Mouse (Mus musculus): ENCODE data around the gene Pbx1. TPM values are rescaled to one million over a fixed set of nuclear protein-coding genes. Genes with fewer than 3 reads are reported as not detected.

Pbx1 gene
- polyA plus RNA-seq, 1 experiment, result 9.1 TPM

GRCm38 (mm10) chr1:168472545-168473254 lies 40.6 kb upstream of the Pbx1 start:
- H3K4me3 ChIP-seq (ENCODE audit: control insufficient read depth, low read depth, low read length), result no peak overlapping the region
- H3K27ac ChIP-seq (ENCODE audit: control insufficient read depth, insufficient read depth, low read depth, low read length), result no peak overlapping the region
- H3K4me1 ChIP-seq (ENCODE audit: control insufficient read depth, insufficient read depth, low read length), result no peaks in the 10 kb centered on the region; the same call in 1 of the 2 replicates
- no peaks in the 10 kb centered on the region for H3K27me3 ChIP-seq (ENCODE audit: control insufficient read depth, insufficient read depth, low read length)
- TF ChIP-seq CTCF (IDR thresholded peaks at IDR 0.05; ENCODE audit: control insufficient read depth, insufficient read depth, insufficient replicate concordance, low read depth, low read length) (no peak), POLR2A (IDR thresholded peaks at IDR 0.05; ENCODE audit: control insufficient read depth, low read depth, low read length) (no peak)
- H3K36me3 ChIP-seq (ENCODE audit: control insufficient read depth, insufficient read depth, low read length), result no peaks in the 10 kb centered on the region

- Histone ChIP-seq H3K4me1 (ENCODE audit: control insufficient read depth, insufficient read depth, low read length) (peaks cover 2% of the 10 kb centered on the region; the same call in 1 of the 2 replicates), H3K4me3 (ENCODE audit: control insufficient read depth, low read depth, low read length) (no peak overlapping the region), H3K27me3 (ENCODE audit: control insufficient read depth, insufficient read depth, low read length) (no peaks in the 10 kb centered on the region), H3K27ac (ENCODE audit: control insufficient read depth, insufficient read depth, low read depth, low read length) (no peak overlapping the region), H3K36me3 (ENCODE audit: control insufficient read depth, insufficient read depth, low read length) (no peaks in the 10 kb centered on the region)
- TF ChIP-seq POLR2A (IDR thresholded peaks at IDR 0.05; ENCODE audit: control insufficient read depth, low read depth, low read length) (no peak), CTCF (IDR thresholded peaks at IDR 0.05; ENCODE audit: control insufficient read depth, insufficient read depth, insufficient replicate concordance, low read depth, low read length) (no peak)
Measured at GRCm38 (mm10) chr1:168459426-168459825, 27.4 kb upstream of the Pbx1 start.

GRCm38 (mm10) chr1:168457191-168457747 lies 25.2 kb upstream of the Pbx1 start:
- no peak overlapping the region for H3K4me3 ChIP-seq (ENCODE audit: control insufficient read depth, low read depth, low read length)
- TF ChIP-seq CTCF (IDR thresholded peaks at IDR 0.05; ENCODE audit: control insufficient read depth, insufficient read depth, insufficient replicate concordance, low read depth, low read length) (no peak), POLR2A (IDR thresholded peaks at IDR 0.05; ENCODE audit: control insufficient read depth, low read depth, low read length) (no peak)
- peaks cover 2% of the 10 kb centered on the region; the same call in 1 of the 2 replicates for H3K4me1 ChIP-seq (ENCODE audit: control insufficient read depth, insufficient read depth, low read length)
- H3K36me3 ChIP-seq (ENCODE audit: control insufficient read depth, insufficient read depth, low read length), result no peaks in the 10 kb centered on the region
- H3K27ac ChIP-seq (ENCODE audit: control insufficient read depth, insufficient read depth, low read depth, low read length), result no peak overlapping the region
- no peaks in the 10 kb centered on the region for H3K27me3 ChIP-seq (ENCODE audit: control insufficient read depth, insufficient read depth, low read length)

- no peaks in the 10 kb centered on the region for H3K27me3 ChIP-seq (ENCODE audit: control insufficient read depth, insufficient read depth, low read length)
- peaks cover 2% of the 10 kb centered on the region; the same call in 1 of the 2 replicates for H3K4me1 ChIP-seq (ENCODE audit: control insufficient read depth, insufficient read depth, low read length)
- no peak overlapping the region for H3K4me3 ChIP-seq (ENCODE audit: control insufficient read depth, low read depth, low read length)
- TF ChIP-seq POLR2A (IDR thresholded peaks at IDR 0.05; ENCODE audit: control insufficient read depth, low read depth, low read length) (no peak), CTCF (IDR thresholded peaks at IDR 0.05; ENCODE audit: control insufficient read depth, insufficient read depth, insufficient replicate concordance, low read depth, low read length) (no peak)
- H3K36me3 ChIP-seq (ENCODE audit: control insufficient read depth, insufficient read depth, low read length), result no peaks in the 10 kb centered on the region
- H3K27ac ChIP-seq (ENCODE audit: control insufficient read depth, insufficient read depth, low read depth, low read length), result no peak overlapping the region
Measured at GRCm38 (mm10) chr1:168455178-168455577, 23.1 kb upstream of the Pbx1 start.

- peaks cover 5% of the 10 kb centered on the region; the same call in 1 of the 2 replicates for H3K27me3 ChIP-seq (ENCODE audit: control insufficient read depth, insufficient read depth, low read length)
- TF ChIP-seq CTCF (IDR thresholded peaks at IDR 0.05; ENCODE audit: control insufficient read depth, insufficient read depth, insufficient replicate concordance, low read depth, low read length), result no peak
- no peak for TF ChIP-seq POLR2A (IDR thresholded peaks at IDR 0.05; ENCODE audit: control insufficient read depth, low read depth, low read length)
- no peak overlapping the region for H3K27ac ChIP-seq (ENCODE audit: control insufficient read depth, insufficient read depth, low read depth, low read length)
- H3K4me3 ChIP-seq (ENCODE audit: control insufficient read depth, low read depth, low read length), result no peak overlapping the region
- H3K36me3 ChIP-seq (ENCODE audit: control insufficient read depth, insufficient read depth, low read length), result no peaks in the 10 kb centered on the region
- no peaks in the 10 kb centered on the region for H3K4me1 ChIP-seq (ENCODE audit: control insufficient read depth, insufficient read depth, low read length)
Measured at GRCm38 (mm10) chr1:168433671-168434070, 1.6 kb upstream of the Pbx1 start.

- peak overlapping the region; percentile 79 for H3K4me3 ChIP-seq (ENCODE audit: control insufficient read depth, low read depth, low read length)
- no peaks in the 10 kb centered on the region for H3K36me3 ChIP-seq (ENCODE audit: control insufficient read depth, insufficient read depth, low read length)
- H3K4me1 ChIP-seq (ENCODE audit: control insufficient read depth, insufficient read depth, low read length), result no peaks in the 10 kb centered on the region
- peaks cover 5% of the 10 kb centered on the region; the same call in 1 of the 2 replicates for H3K27me3 ChIP-seq (ENCODE audit: control insufficient read depth, insufficient read depth, low read length)
- TF ChIP-seq POLR2A (IDR thresholded peaks at IDR 0.05; ENCODE audit: control insufficient read depth, low read depth, low read length) (no peak; the same call in 1 of the 2 replicates), CTCF (IDR thresholded peaks at IDR 0.05; ENCODE audit: control insufficient read depth, insufficient read depth, insufficient replicate concordance, low read depth, low read length) (no peak)
- no peak overlapping the region for H3K27ac ChIP-seq (ENCODE audit: control insufficient read depth, insufficient read depth, low read depth, low read length)
Measured at GRCm38 (mm10) chr1:168432281-168432725, 233 bp upstream of the Pbx1 start.

GRCm38 (mm10) chr1:168431711-168432231 lies 299 bp downstream of the Pbx1 start:
- H3K27me3 ChIP-seq (ENCODE audit: control insufficient read depth, insufficient read depth, low read length), result peaks cover 5% of the 10 kb centered on the region; the same call in 1 of the 2 replicates
- peak overlapping the region; percentile 79 for H3K4me3 ChIP-seq (ENCODE audit: control insufficient read depth, low read depth, low read length)
- no peaks in the 10 kb centered on the region for H3K4me1 ChIP-seq (ENCODE audit: control insufficient read depth, insufficient read depth, low read length)
- H3K36me3 ChIP-seq (ENCODE audit: control insufficient read depth, insufficient read depth, low read length), result no peaks in the 10 kb centered on the region
- no peak overlapping the region for H3K27ac ChIP-seq (ENCODE audit: control insufficient read depth, insufficient read depth, low read depth, low read length)
- TF ChIP-seq POLR2A (IDR thresholded peaks at IDR 0.05; ENCODE audit: control insufficient read depth, low read depth, low read length) (peak; percentile 42), CTCF (IDR thresholded peaks at IDR 0.05; ENCODE audit: control insufficient read depth, insufficient read depth, insufficient replicate concordance, low read depth, low read length) (no peak)
